Mouse (Mus musculus) thymus, postnatal 25 days (tissue): ENCODE results near the gene Tec.

Experiments used
- DNase-seq: peaks from one replicate; pipeline ENCODE4 v3.0.0; 2022

Gene Tec

DNA sequence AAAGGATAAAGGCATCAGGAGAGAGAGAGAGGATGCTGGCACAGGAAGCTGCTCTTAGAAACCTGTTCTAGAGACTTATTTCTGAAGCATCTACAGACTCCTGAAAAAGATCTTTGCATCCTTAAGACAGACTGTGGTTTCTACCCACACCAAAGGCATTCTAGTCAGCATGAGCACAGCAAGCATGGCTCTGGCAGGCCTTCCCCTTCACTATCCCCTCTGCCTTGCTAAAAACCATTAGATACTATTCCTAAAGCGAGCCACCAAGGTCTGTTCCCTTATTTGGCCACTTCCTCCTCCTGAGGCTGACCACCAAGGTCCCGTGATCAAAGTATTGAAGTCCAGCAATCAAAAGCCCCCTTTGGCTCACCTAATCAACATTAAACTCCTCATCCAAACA, 92.2 kb downstream of the Tec start:
- DNase-seq = no peak

DNA sequence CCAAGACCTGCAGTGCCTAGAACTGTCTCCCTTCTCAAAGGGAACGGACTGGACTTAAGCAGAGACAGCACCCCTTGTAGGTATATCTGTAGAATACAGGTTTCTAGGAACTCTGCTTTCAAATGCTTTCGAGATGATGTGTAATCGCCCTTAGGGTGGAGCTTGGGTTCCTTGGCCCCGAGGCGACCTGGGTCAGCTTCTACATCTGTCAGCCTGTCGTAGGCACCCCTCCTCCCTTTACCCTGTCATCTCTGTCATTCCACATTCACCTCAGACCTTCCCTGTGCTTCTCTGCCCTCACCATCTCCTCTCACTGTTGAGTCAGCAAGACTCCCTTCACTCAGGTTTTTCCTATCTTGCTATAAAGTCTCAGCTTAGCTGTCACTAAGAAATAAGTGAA, 98.4 kb downstream of the Tec start:
- no peak for DNase-seq

DNA sequence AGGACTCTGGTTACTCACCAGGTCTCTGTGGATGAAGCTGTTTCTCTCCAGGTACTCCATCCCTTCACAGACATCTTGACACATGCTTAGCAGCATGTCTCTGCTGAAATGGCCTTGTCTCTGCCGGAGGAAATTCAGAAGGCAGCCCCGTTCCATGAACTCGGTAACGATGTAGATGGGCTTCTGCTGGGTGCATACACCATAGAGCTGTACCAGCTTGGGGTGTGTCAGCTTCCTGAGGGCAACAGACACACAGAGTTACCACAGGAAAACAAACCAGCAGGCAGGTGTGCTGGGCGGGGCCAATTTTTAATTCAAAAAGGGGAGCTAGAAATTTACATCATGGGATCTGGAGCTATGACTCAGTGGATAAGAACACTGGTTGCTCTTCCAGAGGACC, 104.7 kb downstream of the Tec start:
- DNase-seq = peak; percentile 66

DNA sequence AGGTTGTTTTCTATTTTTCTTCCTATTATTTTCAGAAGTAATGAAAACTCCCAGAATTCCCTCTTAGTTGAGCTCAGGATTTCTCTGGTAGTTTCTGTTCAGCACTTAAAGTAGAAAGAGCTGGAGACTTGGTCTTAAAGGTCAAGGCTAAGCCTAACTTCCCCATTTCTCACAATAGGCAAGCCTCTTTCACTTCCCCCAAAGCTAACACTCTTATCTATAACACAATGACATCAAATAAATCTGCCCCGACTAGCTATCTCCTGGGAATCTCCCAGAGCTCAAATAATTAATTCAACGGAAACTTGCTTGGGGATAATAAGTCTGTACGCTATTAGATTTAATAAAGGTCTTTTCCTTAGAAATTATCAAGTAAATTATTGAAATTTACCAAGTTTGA, 105.3 kb downstream of the Tec start:
- DNase-seq = no peak

DNA sequence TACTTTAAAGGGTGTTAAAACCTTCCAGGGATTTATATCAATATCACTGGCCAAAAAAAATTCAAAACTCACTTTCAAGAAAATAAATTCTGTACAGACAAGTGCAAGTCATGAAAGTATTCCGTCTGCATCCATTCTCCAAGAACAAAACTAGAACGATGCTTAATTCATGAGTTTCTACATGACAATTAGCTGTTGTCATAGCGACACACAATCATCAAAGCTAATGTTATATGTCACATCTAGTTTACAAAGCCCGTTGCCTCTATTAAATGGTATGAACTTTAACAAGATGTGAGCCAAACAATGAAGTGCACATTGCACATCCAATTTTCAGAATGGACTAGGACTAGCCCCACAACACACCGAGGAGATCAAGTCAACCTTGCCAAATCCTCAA, 106.5 kb downstream of the Tec start:
- no peak for DNase-seq

DNA sequence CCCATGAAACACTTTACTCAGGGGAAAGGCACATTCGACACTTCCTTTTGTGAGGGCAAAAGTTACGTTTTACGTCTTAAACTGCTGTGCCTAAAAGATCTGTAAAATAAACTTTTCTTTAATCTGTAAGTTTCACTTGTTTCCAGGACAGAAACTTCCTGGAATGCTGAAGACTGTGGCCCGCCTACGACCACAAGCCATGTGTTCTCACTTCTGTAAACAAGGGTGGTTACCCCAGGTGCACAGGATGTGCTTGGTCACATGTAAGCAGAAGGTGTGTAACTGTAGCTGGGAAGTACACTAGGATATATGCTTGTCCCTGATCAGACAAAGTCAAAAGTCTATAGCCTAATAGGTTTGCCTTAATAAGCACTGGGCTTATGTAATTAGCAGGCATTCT, 107.0 kb downstream of the Tec start:
- peak; percentile 67 for DNase-seq

DNA sequence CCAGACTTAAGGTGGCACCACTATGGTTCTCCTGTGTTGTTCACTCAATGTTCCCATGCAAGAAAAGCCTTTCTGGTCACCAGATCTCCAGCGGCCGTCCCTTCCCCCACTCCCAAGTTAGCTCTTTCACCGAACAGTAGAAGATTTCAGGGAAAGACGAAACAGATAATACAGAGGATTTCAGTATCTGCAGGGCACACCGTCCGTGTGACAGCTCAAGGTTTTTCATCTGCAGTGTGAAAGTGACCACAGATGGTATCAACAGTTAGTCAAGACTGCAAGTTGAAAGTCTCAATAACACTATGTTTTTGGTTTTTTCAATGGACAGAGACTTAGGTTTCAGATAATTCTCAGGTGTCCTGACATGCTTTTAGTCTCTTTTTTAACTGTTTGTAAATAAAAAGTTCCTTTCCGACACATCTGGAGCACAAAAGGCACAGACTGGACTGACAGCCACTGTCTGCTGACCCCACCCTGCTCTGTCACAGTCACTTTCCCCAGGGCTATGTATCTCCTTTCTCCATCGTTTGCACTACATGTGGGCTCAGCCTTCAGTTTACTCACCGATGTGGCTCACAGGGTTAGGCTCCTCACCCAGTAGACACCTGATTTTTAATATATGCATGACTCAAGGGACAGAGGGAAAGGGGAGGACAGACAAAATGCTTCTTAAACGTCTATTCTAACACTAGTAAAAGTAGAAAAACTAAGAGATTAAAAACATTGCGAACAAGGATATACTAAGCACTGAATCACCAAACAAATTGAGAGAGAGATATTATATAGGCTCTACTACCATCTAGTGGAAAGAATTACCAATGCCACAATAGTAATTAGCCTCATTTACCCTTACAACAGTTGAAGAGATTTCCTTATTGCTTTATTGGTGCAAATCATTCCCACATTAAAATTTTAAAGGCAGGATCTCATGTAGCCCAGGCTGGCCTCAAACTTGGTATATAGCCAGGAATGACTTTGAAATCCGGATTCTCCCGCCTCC, 109.1 kb downstream of the Tec start:
- no peak for DNase-seq

DNA sequence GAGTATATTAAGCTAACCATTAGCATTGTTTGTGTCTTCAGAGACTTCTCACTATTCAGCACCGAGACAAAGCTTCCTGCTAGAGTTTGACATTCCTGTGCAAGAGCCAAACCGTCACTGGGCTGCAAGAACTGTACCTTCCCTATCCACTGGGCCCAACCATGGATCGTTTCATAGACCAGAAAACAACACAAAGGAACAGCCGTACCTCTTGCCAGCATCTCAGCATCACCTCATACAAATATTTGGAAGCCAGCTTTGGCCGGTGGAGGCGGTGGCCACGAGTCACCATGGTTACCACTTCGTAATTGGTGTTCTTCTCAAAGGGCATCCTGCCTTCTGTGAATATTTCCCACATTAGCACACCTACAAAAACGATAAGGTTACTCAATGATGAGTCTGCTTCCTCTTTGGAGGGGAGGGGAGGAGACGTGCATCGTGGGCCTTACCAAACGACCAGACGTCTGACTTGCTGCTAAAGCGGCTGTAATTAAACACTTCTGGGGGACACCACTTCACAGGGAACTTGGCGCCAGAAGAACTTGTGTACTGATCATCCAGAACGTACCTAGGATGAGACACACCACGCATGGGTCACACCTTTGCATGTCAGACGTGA, 111.0 kb downstream of the Tec start:
- no peak for DNase-seq

DNA sequence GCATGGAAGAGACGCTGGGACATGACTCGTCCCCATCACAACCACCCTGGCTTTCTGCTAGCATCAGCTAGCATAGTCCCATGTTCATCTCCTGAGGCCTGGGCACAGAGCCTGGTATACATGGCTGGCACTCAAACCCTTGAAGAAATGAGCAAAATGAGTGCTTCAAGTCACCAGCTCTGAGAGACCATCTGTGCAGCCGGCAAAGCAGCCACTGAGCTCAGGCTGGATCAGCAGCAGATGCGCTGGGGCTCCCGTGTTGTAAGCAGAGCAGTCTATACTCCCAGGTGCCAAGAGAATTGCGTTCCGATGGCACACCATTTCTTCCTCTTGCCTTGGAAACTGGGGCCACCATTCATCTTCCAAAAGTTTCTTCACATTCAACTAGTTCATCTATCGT, 112.3 kb downstream of the Tec start:
- no peak for DNase-seq

DNA sequence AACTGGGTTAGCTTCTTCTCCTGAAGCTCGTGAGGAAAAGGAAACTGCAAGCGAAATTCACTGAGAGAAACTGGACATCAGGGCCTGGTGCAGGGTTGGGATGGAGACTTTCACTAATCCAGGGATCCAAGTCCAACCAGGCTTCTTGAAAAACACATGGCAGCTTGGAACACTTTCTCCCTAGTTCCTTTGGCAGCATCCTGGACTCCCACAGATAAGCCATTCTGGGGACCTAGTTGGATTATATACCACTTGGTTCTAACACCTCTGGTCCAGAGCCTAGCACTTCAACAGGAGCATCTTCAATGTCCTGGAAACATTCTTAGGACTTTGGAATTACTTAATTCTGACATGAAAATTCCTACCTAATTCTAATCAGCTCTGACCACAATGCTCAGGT, 113.2 kb downstream of the Tec start:
- DNase-seq = no peak

DNA sequence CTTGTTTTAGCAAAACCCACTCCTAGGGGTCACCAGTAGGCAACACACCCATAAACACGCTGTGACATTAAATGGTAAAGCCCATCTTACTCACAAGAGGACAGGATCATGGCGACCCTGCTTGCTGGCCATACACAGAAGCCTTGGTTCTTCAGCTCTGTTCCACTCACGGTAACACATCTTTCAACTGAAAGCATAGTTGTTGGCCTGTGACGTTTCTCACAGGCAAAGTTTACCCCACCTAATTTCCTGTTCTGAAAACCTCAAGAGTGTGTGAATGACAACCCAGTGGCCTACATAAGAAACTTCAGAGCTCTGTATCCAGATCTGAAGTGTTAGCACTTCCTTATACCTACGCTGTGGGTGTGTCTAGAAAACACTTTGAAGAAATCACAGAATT, 115.7 kb downstream of the Tec start, which contains the start of gene Txk:
TSS of gene Txk (minus strand) at position 193 of the 400 bp plus-strand sequence.
- peak; percentile 71 for DNase-seq

DNA sequence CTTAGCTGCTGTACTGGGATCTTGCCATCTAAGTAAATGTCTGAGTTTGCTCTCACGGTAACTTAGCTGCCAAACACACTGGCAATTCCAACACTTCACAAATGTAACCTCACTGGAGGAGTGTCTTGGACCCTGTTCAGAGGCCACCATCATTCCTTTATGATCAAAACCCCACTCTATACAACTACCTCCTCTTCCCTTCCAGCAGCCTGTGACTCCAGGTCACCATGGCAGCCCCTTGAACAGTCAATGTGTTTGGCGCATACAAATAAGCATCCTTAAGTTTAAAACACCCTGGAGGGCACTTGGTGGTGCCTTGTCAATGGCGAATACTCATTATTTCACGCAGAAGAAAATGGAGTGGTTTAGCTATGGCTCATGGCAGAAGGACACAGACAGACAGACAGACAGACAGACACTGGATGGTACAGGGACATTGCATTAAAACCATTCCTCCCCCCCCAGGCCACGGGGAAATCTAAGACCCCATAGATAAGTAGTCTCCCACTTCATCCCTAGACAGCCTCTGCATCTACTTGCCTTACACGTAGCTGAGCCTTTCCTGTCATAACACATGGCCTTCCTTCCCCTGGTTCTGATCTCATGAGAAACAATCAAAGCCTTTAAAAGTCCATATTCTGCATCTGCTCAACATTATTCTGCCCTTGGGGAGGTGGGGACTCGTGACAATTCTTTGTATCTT, 117.1 kb downstream of the Tec start:
- DNase-seq = no peak

DNA sequence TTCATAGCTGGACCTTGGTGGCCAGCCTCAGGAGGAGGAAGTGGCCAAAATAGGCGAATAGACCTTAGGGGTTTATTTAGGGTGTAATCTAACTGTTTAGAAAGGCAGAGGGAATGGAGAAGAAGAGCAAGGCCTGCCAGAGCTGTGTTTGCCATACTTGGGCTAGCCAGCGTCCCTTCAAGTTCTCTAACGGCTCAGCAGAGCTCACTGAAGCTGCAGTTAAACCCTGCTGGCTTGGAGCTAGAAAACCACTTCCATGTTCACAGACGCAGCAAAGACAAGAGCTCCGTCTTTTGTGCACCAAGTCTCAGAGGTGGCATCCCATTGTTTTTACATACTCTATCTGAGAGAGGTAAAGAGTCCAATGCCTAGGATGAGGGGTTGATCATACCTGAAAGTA, 118.1 kb downstream of the Tec start:
- DNase-seq = no peak

DNA sequence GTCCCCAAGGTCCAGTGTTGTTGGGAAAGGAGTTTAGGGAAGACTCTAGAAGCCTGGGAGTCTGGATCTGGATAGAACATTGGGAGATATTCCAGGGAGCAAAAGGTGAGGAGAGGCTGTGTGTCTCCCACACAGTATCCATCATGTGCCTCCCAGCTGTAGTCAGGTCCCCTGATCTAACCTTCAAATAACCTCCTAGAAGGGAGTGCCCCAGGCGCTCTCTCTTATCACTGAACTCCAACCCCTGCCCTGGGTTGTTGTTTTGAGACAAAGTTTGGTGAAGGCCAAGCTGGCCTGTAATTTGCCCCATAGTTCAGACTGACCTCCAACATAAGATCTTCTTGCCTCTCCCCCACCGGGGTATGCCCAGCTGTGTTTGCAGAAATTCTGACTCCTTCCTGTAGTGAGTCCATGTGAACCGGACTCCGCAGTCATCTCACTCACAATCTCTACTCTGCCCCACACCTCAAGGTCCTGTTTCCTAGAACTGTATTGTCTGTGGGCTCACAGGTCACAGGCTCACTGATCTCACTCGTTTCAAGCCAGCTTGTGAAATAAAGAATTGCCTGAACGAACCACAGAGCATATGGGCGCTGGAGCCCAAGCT, 119.5 kb downstream of the Tec start:
- no peak for DNase-seq

DNA sequence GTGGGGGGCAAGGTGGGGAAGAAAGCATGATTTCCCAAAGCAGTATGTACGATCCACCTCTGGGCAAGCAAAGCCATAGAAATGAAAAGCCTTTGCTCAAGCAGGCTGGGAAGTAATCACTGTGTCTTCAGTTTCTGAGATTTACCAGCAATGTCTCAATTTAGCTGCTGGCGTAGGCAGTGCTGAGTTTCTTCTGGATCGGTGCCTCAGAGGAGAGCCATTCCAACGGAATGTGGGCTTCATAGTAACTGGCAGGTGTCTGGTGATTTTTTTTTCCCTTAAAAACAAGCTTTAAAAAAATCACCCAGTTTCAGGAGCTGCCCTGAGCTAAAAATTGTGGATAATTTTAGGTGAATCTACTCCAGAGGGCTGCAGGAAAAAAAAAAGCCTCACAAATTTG, 120.9 kb downstream of the Tec start:
- DNase-seq = no peak

DNA sequence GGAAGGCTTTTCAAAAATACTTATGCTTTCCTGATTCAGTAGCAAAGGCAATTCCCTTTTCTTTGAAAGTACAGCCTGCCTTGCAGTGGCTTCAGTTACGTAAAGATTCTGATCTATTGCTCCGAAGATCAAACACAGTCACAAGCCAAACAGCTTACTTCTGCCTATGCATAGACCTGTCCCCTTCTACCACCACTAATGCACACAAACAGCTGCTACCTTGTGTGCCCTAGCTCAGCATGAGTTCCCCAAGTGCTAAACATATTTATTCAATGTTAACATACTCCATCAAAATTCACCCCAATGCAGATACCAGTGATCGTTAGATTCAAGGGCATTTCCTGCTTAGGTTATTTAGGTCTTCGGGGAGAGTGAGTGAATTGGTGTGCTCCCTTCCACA, 121.8 kb downstream of the Tec start:
- DNase-seq = no peak

DNA sequence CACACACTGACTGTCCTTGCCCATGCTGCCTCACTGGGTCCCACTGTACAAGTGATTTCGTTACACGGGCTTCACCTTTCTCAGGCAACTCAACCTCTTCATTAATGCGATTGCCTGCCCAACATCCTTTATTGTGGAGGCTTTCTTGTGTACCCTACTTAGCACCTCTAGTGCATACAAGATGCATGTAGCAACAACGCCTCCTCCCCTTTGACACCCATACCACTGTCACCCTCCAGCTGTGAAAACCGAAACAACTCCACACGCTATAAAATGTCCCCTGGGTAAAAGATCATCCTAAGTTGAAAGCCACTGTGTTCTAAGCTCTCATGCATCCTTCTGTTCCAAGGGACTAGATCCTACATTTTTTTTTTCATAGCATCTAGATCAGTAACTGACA, 125.2 kb downstream of the Tec start:
- no peak for DNase-seq

DNA sequence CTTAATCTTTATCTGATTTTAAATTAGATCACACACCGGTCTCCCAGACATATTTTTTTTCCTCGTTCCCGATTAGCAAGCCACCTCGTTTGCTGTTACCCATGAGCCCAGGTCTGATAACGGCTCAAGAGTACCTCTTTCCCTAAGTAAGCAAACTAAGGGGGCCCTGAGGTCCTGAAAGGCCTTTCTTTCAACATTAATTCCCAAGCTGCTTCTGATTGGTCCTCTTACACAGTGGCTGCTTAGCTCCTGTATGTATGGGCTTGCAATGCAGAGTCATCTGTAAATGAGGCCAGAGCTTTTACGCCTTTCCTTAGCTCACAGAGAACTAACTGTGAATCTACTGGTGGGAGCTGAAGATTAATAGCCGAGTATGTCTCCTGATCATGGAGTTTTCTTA, 131.4 kb downstream of the Tec start:
- DNase-seq = no peak

DNA sequence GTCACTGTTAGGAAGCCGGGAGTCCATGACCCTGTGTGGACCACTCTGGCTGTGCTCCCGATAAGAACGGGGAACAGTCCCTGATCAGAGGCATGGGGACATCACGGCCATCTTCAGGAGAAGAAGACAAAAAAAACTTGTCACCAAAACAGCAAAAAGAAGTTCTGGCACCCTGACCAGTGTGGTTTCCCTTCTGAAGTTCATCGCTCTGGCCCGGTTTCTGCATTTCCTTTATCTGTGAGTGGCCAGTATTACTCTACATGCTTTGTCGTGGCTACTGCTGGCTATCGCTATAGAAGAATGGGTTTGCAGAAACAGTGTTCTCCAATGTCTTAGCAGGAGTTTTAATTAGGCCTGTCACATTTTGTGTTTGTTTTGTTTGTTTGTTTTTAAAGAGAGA, 131.8 kb downstream of the Tec start:
- no peak for DNase-seq

DNA sequence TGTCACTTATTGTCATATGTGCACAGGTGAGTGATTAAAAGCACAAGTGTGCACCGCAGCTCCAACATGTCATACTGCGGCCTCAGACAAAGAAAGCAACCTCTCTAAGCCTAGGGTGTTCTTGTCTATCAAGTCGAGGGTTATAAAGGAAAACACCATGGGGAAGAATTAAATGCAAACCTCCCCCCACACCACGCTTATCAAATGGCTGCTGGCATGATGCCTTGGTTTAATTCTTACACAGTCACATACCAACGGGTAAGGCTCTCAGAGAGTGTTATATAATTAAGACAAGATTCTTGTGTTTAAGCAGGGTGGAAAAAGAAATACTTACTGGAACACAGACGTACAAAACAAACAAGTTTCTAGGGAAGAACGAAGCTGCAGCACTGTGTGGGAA, 132.5 kb downstream of the Tec start:
- DNase-seq = no peak

DNA sequence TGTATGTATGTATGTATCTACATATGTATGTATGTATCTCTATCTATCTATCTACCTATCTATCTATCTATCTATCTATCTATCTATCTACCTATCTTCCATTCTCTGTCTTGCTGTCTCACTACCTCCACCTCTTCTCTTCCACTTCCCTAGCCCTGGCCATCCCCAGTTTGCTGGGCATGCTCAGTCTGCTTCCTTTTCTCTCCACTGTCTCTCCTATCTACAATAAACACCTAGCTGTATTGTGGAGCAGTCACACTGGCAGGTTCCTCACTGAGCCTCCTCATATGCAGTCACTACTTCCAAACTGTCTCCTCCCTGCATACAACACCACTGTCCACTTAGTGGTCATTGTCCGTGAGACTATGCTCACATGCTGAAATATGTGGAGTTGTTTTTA, 135.4 kb downstream of the Tec start:
- no peak for DNase-seq

DNA sequence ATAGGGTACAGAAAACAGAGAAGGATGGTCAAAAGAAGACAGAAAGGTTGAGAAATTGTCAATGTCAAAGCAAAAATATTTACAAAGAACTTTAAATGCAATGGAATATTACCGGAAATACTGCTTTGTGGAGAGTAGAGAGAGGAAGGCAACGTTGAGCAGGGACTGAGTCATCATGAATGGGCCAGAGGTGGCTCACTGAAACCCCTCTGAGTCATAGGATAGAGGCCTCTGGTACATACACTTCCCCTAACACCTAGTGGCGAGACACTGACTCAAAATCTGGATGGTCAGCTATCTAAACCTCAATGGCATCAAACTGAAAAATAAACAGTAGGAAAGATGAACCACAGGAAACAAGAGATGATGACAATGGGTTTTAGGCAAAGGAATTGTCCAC, 142.9 kb downstream of the Tec start:
- no peak for DNase-seq

DNA sequence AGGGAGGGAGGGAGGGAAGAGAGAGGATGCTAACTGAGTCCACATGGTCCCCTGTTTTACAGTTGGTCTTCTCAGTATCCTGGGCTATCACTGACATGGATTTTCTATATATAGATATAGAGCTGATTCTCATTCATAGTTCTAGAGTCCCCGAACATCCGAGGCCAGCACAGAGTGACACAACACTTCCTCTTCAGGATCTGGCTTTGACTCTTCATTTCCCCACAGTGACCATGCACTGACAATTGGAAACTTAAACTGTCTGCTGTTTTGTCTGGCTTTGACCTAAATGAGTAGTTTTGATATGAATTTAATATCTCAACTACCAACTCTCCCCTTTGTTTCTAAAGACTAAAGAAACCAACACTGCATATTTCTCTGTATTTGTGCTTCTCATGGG, 144.9 kb downstream of the Tec start:
- no peak for DNase-seq
